Mouse (Mus musculus): ENCODE data around the gene Prkcq. TPM values are rescaled to one million over a fixed set of nuclear protein-coding genes. Genes with fewer than 3 reads are reported as not detected.

Gene Prkcq
- polyA plus RNA-seq (2015; fragmentation: Nextera tagmentation; extraction: Ambion mirVana), result 3.1 and 5.9 TPM in 2 replicates

- peak within 1 kb of the TSS; percentile 34; the same call in 1 of the 2 replicates for H3K27ac ChIP-seq (ENCODE audit: low read length)
- 2% methylated on average over 51 of the region's 51 CpGs for WGBS
Measured at GRCm38 (mm10) chr2:11171754-11172501, at the start of gene Prkcq. Gene Prkcq (plus strand): TSS chr2:11172108.

DNA sequence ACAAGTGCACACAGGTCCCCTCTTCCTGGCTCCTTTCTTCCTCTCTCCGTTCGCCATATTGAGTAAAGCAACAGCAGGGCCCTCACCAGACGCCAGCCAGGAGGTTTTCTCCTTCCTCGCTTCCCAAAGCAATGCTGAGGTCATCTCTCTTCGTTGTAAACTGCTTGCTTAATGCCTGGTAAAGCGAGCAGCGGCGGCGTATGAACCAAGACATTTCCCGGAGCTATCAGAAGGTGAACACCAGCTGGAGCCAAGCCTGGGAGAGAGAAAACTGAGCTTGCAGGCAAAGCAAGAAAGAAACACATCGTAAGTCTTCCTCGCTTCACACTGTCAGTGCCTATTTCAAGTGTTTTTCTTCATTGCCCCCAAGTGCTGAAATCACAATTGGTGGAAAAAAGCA lies 41.0 kb upstream of the Prkcq start:
- 77% methylated on average over 12 of the region's 12 CpGs for WGBS
- ATAC-seq (replicated peaks; ENCODE audit: extremely low read depth, insufficient read depth, low FRiP score), result no peak
- Histone ChIP-seq H3K9ac (ENCODE audit: low read length) (no peak overlapping the region), H3K27me3 (ENCODE audit: control insufficient read depth, insufficient read depth, low read length) (no peaks in the 10 kb centered on the region), H3K4me1 (ENCODE audit: control insufficient read depth, insufficient read depth, low read length) (no peaks in the 10 kb centered on the region), H3K36me3 (ENCODE audit: control insufficient read depth, insufficient read depth) (no peaks in the 10 kb centered on the region), H3K9me3 (replicated peaks; ENCODE audit: control insufficient read depth, low read length) (no peaks in the 10 kb centered on the region), H3K4me2 (ENCODE audit: low read depth, low read length) (no peak overlapping the region), H3K27ac (ENCODE audit: low read length) (no peak overlapping the region), H3K4me3 (ENCODE audit: low read length) (no peak overlapping the region)

More at GRCm38 (mm10) chr2:11171754-11172501, at the start of gene Prkcq:
- Histone ChIP-seq H3K36me3 (ENCODE audit: control insufficient read depth, insufficient read depth) (no peaks in the 10 kb centered on the region), H3K9me3 (replicated peaks; ENCODE audit: control insufficient read depth, low read length) (no peaks in the 10 kb centered on the region), H3K4me2 (ENCODE audit: low read depth, low read length) (peak within 1 kb of the TSS; percentile 93), H3K27me3 (ENCODE audit: control insufficient read depth, insufficient read depth, low read length) (peaks cover 7% of the 10 kb centered on the region; the same call in 1 of the 2 replicates), H3K4me3 (ENCODE audit: low read length) (peak within 1 kb of the TSS; percentile 59), H3K9ac (ENCODE audit: low read length) (peak within 1 kb of the TSS; percentile 65), H3K4me1 (ENCODE audit: control insufficient read depth, insufficient read depth, low read length) (peaks cover 2% of the 10 kb centered on the region; the same call in 1 of the 2 replicates)
- peak; percentile 78 for ATAC-seq (replicated peaks; ENCODE audit: extremely low read depth, insufficient read depth, low FRiP score)

DNA sequence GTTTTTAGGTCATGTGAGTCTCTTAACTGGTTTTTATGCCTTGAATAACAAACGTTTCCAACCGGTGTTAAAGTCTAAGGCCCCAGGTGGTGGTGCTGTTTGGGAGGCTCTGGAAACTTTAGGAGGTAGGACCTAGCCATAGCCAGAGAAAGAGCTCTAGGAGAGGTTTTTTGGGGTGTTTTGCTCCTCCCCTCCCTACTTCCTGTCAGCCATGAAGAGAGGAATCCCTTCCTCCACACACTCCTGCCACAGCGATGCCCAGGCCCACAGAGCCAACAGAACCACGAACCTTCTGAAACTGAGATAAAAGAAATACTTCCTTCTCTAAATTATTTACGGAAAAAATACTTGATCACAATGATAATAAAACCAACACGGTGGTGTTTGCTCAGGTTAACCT lies 36.2 kb upstream of the Prkcq start:
- Histone ChIP-seq H3K4me3 (ENCODE audit: low read length) (no peak overlapping the region), H3K27ac (ENCODE audit: low read length) (no peak overlapping the region), H3K4me1 (ENCODE audit: control insufficient read depth, insufficient read depth, low read length) (no peaks in the 10 kb centered on the region), H3K27me3 (ENCODE audit: control insufficient read depth, insufficient read depth, low read length) (no peaks in the 10 kb centered on the region), H3K4me2 (ENCODE audit: low read depth, low read length) (no peak overlapping the region), H3K9me3 (replicated peaks; ENCODE audit: control insufficient read depth, low read length) (no peaks in the 10 kb centered on the region), H3K36me3 (ENCODE audit: control insufficient read depth, insufficient read depth) (no peaks in the 10 kb centered on the region), H3K9ac (ENCODE audit: low read length) (no peak overlapping the region)
- 60% methylated on average over 6 of the region's 6 CpGs for WGBS
- ATAC-seq (replicated peaks; ENCODE audit: extremely low read depth, insufficient read depth, low FRiP score), result no peak

- H3K4me1 ChIP-seq (ENCODE audit: control insufficient read depth, insufficient read depth, low read length), result no peaks in the 10 kb centered on the region
- no peaks in the 10 kb centered on the region for H3K36me3 ChIP-seq (ENCODE audit: control insufficient read depth, insufficient read depth)
- H3K4me3 ChIP-seq (ENCODE audit: low read length), result no peak overlapping the region
- ATAC-seq (replicated peaks; ENCODE audit: extremely low read depth, insufficient read depth, low FRiP score), result no peak
- H3K27ac ChIP-seq (ENCODE audit: low read length), result no peak overlapping the region
- no peaks in the 10 kb centered on the region for H3K27me3 ChIP-seq (ENCODE audit: control insufficient read depth, insufficient read depth, low read length)
- H3K9me3 ChIP-seq (replicated peaks; ENCODE audit: control insufficient read depth, low read length), result no peaks in the 10 kb centered on the region
- H3K9ac ChIP-seq (ENCODE audit: low read length), result no peak overlapping the region
- WGBS, result 81% methylated on average over 6 of the region's 6 CpGs
- no peak overlapping the region for H3K4me2 ChIP-seq (ENCODE audit: low read depth, low read length)
Measured at GRCm38 (mm10) chr2:11138076-11138475, 33.8 kb upstream of the Prkcq start.

DNA sequence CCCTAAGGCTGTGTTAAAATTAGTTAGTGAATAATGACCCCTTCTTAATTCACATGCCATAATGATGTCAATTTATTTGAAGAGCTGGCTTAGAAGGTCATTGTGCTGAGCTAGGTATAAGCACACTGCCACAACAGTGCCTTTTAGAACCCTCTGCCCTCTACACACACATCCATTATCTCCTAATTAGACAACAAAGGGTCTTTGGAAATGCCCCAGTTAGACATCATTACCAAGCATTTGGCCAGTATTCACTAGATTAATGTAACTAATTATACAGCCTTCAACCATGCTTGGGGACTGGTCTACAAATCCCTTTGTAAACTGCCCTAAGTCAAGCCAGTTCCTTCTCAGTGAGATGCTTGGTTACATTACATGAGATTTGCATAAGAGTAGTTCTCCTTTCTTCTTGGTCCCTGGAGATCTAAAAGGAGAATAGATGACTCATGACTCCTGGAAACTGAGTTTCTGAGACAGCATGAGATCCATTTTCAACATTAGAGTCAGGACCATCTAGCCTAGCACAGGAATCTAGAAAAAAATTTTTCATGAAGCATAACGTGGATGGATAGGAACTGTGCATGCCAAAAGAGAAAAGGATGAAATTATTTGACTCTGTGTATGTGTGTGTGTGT lies 32.3 kb upstream of the Prkcq start:
- no peak overlapping the region for H3K9ac ChIP-seq (ENCODE audit: low read length)
- no peaks in the 10 kb centered on the region for H3K9me3 ChIP-seq (replicated peaks; ENCODE audit: control insufficient read depth, low read length)
- no peaks in the 10 kb centered on the region for H3K27me3 ChIP-seq (ENCODE audit: control insufficient read depth, insufficient read depth, low read length)
- H3K4me2 ChIP-seq (ENCODE audit: low read depth, low read length), result no peak overlapping the region
- 58% methylated on average over 1 of the region's 1 CpGs for WGBS
- no peak overlapping the region for H3K4me3 ChIP-seq (ENCODE audit: low read length)
- H3K36me3 ChIP-seq (ENCODE audit: control insufficient read depth, insufficient read depth), result no peaks in the 10 kb centered on the region
- no peak for ATAC-seq (replicated peaks; ENCODE audit: extremely low read depth, insufficient read depth, low FRiP score)
- H3K27ac ChIP-seq (ENCODE audit: low read length), result no peak overlapping the region
- no peaks in the 10 kb centered on the region for H3K4me1 ChIP-seq (ENCODE audit: control insufficient read depth, insufficient read depth, low read length)

GRCm38 (mm10) chr2:11140385-11140784 lies 31.5 kb upstream of the Prkcq start:
- H3K4me1 ChIP-seq (ENCODE audit: control insufficient read depth, insufficient read depth, low read length), result no peaks in the 10 kb centered on the region
- no peaks in the 10 kb centered on the region for H3K36me3 ChIP-seq (ENCODE audit: control insufficient read depth, insufficient read depth)
- H3K4me3 ChIP-seq (ENCODE audit: low read length), result no peak overlapping the region
- H3K9me3 ChIP-seq (replicated peaks; ENCODE audit: control insufficient read depth, low read length), result no peaks in the 10 kb centered on the region
- no peaks in the 10 kb centered on the region for H3K27me3 ChIP-seq (ENCODE audit: control insufficient read depth, insufficient read depth, low read length)
- 83% methylated on average over 3 of the region's 3 CpGs for WGBS
- ATAC-seq (replicated peaks; ENCODE audit: extremely low read depth, insufficient read depth, low FRiP score), result no peak
- H3K4me2 ChIP-seq (ENCODE audit: low read depth, low read length), result no peak overlapping the region
- no peak overlapping the region for H3K27ac ChIP-seq (ENCODE audit: low read length)
- no peak overlapping the region for H3K9ac ChIP-seq (ENCODE audit: low read length)

DNA sequence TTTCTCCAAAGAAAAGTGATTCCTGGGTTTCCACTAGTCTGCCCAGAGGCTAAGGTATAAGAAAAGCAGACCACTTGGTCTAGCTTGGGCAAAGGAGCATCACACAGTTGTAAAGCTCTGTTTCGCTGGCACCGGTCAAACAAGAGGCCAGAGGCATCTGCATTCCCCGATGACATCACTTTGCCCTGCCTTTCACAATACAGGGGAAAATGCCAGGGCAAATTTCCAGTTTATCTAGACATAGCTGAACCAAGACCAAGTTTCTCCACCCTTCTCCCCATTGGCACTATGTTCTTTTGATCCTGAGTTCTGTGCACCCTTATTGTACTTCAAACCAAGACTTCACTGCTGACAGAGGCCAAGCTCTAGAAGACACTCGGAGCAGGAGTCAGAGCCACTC lies 22.8 kb upstream of the Prkcq start:
- Histone ChIP-seq H3K36me3 (ENCODE audit: control insufficient read depth, insufficient read depth) (no peaks in the 10 kb centered on the region), H3K27ac (ENCODE audit: low read length) (no peak overlapping the region), H3K27me3 (ENCODE audit: control insufficient read depth, insufficient read depth, low read length) (no peaks in the 10 kb centered on the region), H3K4me1 (ENCODE audit: control insufficient read depth, insufficient read depth, low read length) (no peaks in the 10 kb centered on the region), H3K9ac (ENCODE audit: low read length) (no peak overlapping the region), H3K4me2 (ENCODE audit: low read depth, low read length) (no peak overlapping the region), H3K9me3 (replicated peaks; ENCODE audit: control insufficient read depth, low read length) (no peaks in the 10 kb centered on the region), H3K4me3 (ENCODE audit: low read length) (no peak overlapping the region)
- no peak for ATAC-seq (replicated peaks; ENCODE audit: extremely low read depth, insufficient read depth, low FRiP score)
- WGBS, result 76% methylated on average over 4 of the region's 4 CpGs

DNA sequence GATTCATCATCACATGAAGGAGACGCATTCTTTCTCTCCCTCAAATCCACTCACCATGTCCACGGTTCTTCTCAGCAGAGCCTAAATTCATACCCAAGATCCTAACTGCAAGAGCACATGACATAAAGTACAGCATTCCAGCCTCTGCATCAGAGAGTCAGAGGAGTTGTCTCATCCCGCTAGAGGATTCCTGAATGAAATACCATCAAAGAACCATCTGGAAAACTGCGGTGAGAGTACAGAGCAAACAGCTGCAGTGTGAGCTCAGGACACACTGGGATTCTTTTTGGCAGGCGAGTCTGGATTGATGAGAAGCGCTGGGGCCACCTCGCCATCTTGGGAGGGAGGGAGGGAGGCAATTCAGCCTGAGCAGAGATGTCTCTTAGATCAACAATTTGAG lies 20.9 kb upstream of the Prkcq start:
- Histone ChIP-seq H3K9me3 (replicated peaks; ENCODE audit: control insufficient read depth, low read length) (no peaks in the 10 kb centered on the region), H3K9ac (ENCODE audit: low read length) (no peak overlapping the region), H3K4me1 (ENCODE audit: control insufficient read depth, insufficient read depth, low read length) (no peaks in the 10 kb centered on the region), H3K36me3 (ENCODE audit: control insufficient read depth, insufficient read depth) (no peaks in the 10 kb centered on the region), H3K27me3 (ENCODE audit: control insufficient read depth, insufficient read depth, low read length) (no peaks in the 10 kb centered on the region), H3K27ac (ENCODE audit: low read length) (no peak overlapping the region), H3K4me3 (ENCODE audit: low read length) (no peak overlapping the region), H3K4me2 (ENCODE audit: low read depth, low read length) (no peak overlapping the region)
- 70% methylated on average over 7 of the region's 7 CpGs for WGBS
- ATAC-seq (replicated peaks; ENCODE audit: extremely low read depth, insufficient read depth, low FRiP score), result no peak

DNA sequence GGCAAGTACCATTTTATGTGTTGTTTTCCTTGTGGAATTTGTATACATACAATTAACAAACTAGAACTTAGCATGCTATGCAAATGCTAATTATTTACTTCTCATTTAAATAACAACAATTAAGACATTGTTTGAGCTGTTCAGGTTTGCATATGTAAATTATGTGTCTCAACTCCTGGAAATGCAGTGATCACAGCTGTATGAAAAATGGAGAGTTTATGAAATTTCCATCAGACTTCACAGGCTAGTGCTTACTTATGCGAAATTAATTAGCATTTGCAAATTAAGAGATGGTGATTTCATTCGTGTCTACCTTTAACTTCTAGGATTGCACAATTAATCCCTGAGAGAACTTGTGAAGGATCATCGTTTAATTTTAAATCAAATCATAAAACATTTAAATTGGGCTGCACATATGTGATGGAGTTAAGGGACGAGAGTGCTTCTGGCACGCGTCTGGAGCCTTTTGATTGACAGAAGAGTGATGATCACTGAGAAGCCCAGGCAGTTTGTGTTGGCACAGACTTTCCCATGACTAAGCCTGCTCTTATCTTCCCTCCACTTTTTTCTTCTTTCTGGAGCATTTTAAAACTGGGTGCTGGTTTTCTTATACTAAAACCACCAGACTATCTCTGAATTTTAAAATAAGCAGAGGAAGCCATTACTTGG lies 20.1 kb upstream of the Prkcq start:
- Histone ChIP-seq H3K36me3 (ENCODE audit: control insufficient read depth, insufficient read depth) (no peaks in the 10 kb centered on the region), H3K27me3 (ENCODE audit: control insufficient read depth, insufficient read depth, low read length) (no peaks in the 10 kb centered on the region), H3K9me3 (replicated peaks; ENCODE audit: control insufficient read depth, low read length) (no peaks in the 10 kb centered on the region), H3K4me1 (ENCODE audit: control insufficient read depth, insufficient read depth, low read length) (no peaks in the 10 kb centered on the region), H3K9ac (ENCODE audit: low read length) (no peak overlapping the region), H3K27ac (ENCODE audit: low read length) (no peak overlapping the region), H3K4me3 (ENCODE audit: low read length) (no peak overlapping the region), H3K4me2 (ENCODE audit: low read depth, low read length) (no peak overlapping the region)
- no peak for ATAC-seq (replicated peaks; ENCODE audit: extremely low read depth, insufficient read depth, low FRiP score)
- WGBS, result 68% methylated on average over 6 of the region's 6 CpGs
